In genomic region chr2:73557061-73557460, GRCm38 (mm10) we compare ENCODE assay signal across 11 mouse cellular contexts. TPM values are rescaled to one million over a fixed set of nuclear protein-coding genes. Genes with fewer than 3 reads are reported as not detected.
DNase-seq lines count a peak whose midpoint lies in the region; TF ChIP-seq lines count a peak whose summit lies in the region.
"Not testable (repeated sequence)": the region's sequence is repeated elsewhere in the genome, so short reads cannot be mapped to it uniquely, and the experiment has no call there.
"Had no signal": no experiment of that assay in that cellular context is flagged by ENCODE, and none has a peak within 500 bp of the region (broad histone marks: within the 10 kb centered on the region; RNA-seq: fewer than 3 reads in every experiment).

No protein-coding gene starts in this region.

- H3K4me1 ChIP-seq in kidney, adult 2 months (ENCODE audit: control insufficient read depth, insufficient read depth, low read length) = peaks cover 20% of the 10 kb centered on the region

- H3K36me3 ChIP-seq in kidney, adult 2 months (ENCODE audit: control insufficient read depth, insufficient read depth, low read length) = not testable (repeated sequence)

- peak; percentile 64 for DNase-seq in kidney, adult 11 months
- DNase-seq in kidney, adult 18-20 months = peak; percentile 28
- DNase-seq in kidney, adult 2 months = peak; percentile 86
- peak; percentile 67 to 70 for DNase-seq in kidney, adult 8-10 months
- peak; percentile 81 for DNase-seq in kidney, adult 9 months
- peak; percentile 53 for DNase-seq in kidney, postnatal 14 days
- peak; percentile 61 to 73 for DNase-seq in kidney, postnatal 25 days
- peak; percentile 60 to 80 for DNase-seq in kidney, postnatal 36 days

- not testable (repeated sequence) for TF ChIP-seq CTCF in kidney, adult 2 months (conservative IDR thresholded peaks at IDR 0.05; ENCODE audit: insufficient read depth, insufficient read length, low read depth, low read length)

- peak overlapping the region; percentile 75 for H3K27ac ChIP-seq in kidney, adult 2 months (ENCODE audit: insufficient read depth, low read depth, low read length)

- 67% methylated on average over 3 of the region's 3 CpGs for WGBS in kidney, adult 2 months

- H3K27me3 ChIP-seq in kidney, adult 2 months (replicated peaks; ENCODE audit: control insufficient read depth, insufficient read depth, low read length) = not testable (repeated sequence)

- TF ChIP-seq POLR2A in kidney, adult 2 months (IDR thresholded peaks at IDR 0.05; ENCODE audit: low read depth, low read length) = not testable (repeated sequence)

- H3K4me3 ChIP-seq in kidney, adult 2 months (ENCODE audit: insufficient read depth, low read depth, low read length) = peak overlapping the region; percentile 25; the same call in 1 of the 2 replicates

RNA-seq across cellular contexts. Expression of gene Chrna1, which starts 23.1 kb away (rescaled TPM):
- not detected in 2 replicates for polyA plus RNA-seq in kidney, adult 2 months (2012; rRNA removed)
- polyA plus RNA-seq: activated CD4-positive, CD25-positive, alpha-beta regulatory T cell, adult 4 months; CD4-positive, CD25-positive, alpha-beta regulatory T cell, adult 4 months; G1E had no signal

RNA-seq across cellular contexts. Expression of gene Wipf1, which starts 27.5 kb away (rescaled TPM):
- 4.8 and 8.0 TPM in 2 replicates for polyA plus RNA-seq in kidney, adult 2 months (2012; rRNA removed)

Comparison
In these comparisons a context has a peak if more than half of its experiments do, and no peak if none do; other contexts are left out.
1. Peak in every context shown above with its lines: DNase-seq, H3K4me3 ChIP-seq and H3K27ac ChIP-seq.
2. DNase-seq: peak in every context shown above with its lines; median percentile 86 in kidney, adult 2 months; 81 in kidney, adult 9 months; 70 in kidney, postnatal 36 days; 68 in kidney, adult 8-10 months; 67 in kidney, postnatal 25 days; 64 in kidney, adult 11 months; 53 in kidney, postnatal 14 days; 28 in kidney, adult 18-20 months.